9 mouse cellular contexts compared by ENCODE assay signal in genomic region chr15:103339166-103339960, GRCm38 (mm10). TPM values are rescaled to one million over a fixed set of nuclear protein-coding genes. Genes with fewer than 3 reads are reported as not detected.
DNase-seq lines count a peak whose midpoint lies in the region; ATAC-seq lines count a peak whose summit lies in the region.
"Had no signal": no experiment of that assay in that cellular context is flagged by ENCODE, and none has a peak within 500 bp of the region (broad histone marks: within the 10 kb centered on the region; RNA-seq: fewer than 3 reads in every experiment).

No protein-coding gene starts in this region.

- H3K9me3 ChIP-seq in limb, embryonic 12.5 days = no peaks in the 10 kb centered on the region
- no peaks in the 10 kb centered on the region for H3K9me3 ChIP-seq in neural tube, embryonic 14.5 days (ENCODE audit: control insufficient read depth, low read length)

- peaks cover 50% of the 10 kb centered on the region for H3K4me1 ChIP-seq in limb, embryonic 12.5 days (replicated peaks)
- H3K4me1 ChIP-seq in neural tube, embryonic 14.5 days (ENCODE audit: control insufficient read depth, insufficient read depth, low read length) = peaks cover 7% of the 10 kb centered on the region; the same call in 1 of the 2 replicates

- H3K27me3 ChIP-seq in limb, embryonic 12.5 days = peaks cover 51% of the 10 kb centered on the region
- H3K27me3 ChIP-seq in neural tube, embryonic 14.5 days (ENCODE audit: control insufficient read depth, insufficient read depth, low read length) = peaks cover 5% of the 10 kb centered on the region

- H3K9ac ChIP-seq in limb, embryonic 12.5 days (replicated peaks) = peak overlapping the region; percentile 59
- H3K9ac ChIP-seq in neural tube, embryonic 14.5 days (replicated peaks; ENCODE audit: low read depth, low read length) = peak overlapping the region; percentile 57

- peak; percentile 43; the same call in 1 of the 2 replicates for ATAC-seq in limb, embryonic 12.5 days (ENCODE audit: insufficient number of reproducible peaks, insufficient read depth, low FRiP score, low TSS enrichment, low read depth)
- peak; percentile 38 for ATAC-seq in neural tube, embryonic 14.5 days (ENCODE audit: low read depth)

- H3K4me2 ChIP-seq in limb, embryonic 12.5 days = peak overlapping the region; percentile 88
- H3K4me2 ChIP-seq in neural tube, embryonic 14.5 days (ENCODE audit: low read depth, low read length) = peak overlapping the region; percentile 70

- H3K36me3 ChIP-seq in limb, embryonic 12.5 days = peaks cover 9% of the 10 kb centered on the region
- no peaks in the 10 kb centered on the region for H3K36me3 ChIP-seq in neural tube, embryonic 14.5 days (ENCODE audit: control insufficient read depth, insufficient read depth, low read length)

- H3K4me3 ChIP-seq in limb, embryonic 12.5 days (replicated peaks) = peak overlapping the region; percentile 65
- H3K4me3 ChIP-seq in neural tube, embryonic 14.5 days (ENCODE audit: low read depth, low read length) = peak overlapping the region; percentile 56

- H3K27ac ChIP-seq in limb, embryonic 12.5 days = no peak overlapping the region
- H3K27ac ChIP-seq in neural tube, embryonic 14.5 days (ENCODE audit: low read depth, low read length) = no peak overlapping the region

- WGBS in limb, embryonic 12.5 days = under 1% methylated on average over 25 of the region's 31 CpGs
- WGBS in neural tube, embryonic 14.5 days = 2% methylated on average over 25 of the region's 31 CpGs

- DNase-seq in embryo, embryonic 10.5 days (ENCODE audit: low spot score) = peak; percentile 42
- no peak for DNase-seq in embryo, embryonic 10 days (ENCODE audit: low spot score)
- peak; percentile 62 for DNase-seq in urinary bladder, postnatal 14 days (ENCODE audit: low spot score)
- no peak for DNase-seq in urinary bladder, postnatal 25 days (ENCODE audit: low spot score)
- no peak for DNase-seq in cerebellum, adult 8-10 months
- no peak for DNase-seq in left cerebral cortex, adult 18-20 months (ENCODE audit: low spot score in 2 of 2)

RNA-seq across cellular contexts. Expression of gene Zfp385a, which starts 0.5 kb away (rescaled TPM):
- 11.2 and 13.3 TPM in 2 replicates for polyA plus RNA-seq in limb, embryonic 12.5 days (2016; fragmentation: Nextera tagmentation; extraction: Ambion mirVana)
- 19.2 and 20.7 TPM in 2 replicates for polyA plus RNA-seq in neural tube, embryonic 14.5 days (2014; fragmentation: Nextera tagmentation; extraction: Ambion mirVana)
- total RNA-seq in left cerebral cortex, adult 18-20 months (2021) = 10 to 100 TPM; 72.0 to 79.3 TPM

RNA-seq across cellular contexts. Expression of gene Itga5, which starts 27.2 kb away (rescaled TPM):
- polyA plus RNA-seq in limb, embryonic 12.5 days (2016; fragmentation: Nextera tagmentation; extraction: Ambion mirVana) = 45.1 and 50.5 TPM in 2 replicates
- polyA plus RNA-seq in neural tube, embryonic 14.5 days (2014; fragmentation: Nextera tagmentation; extraction: Ambion mirVana) = 3.8 and 7.4 TPM in 2 replicates
- total RNA-seq in left cerebral cortex, adult 18-20 months (2021) = 1 to 10 TPM; 2.6 to 3.9 TPM

RNA-seq across cellular contexts. Expression of gene Gpr84, which starts 29.0 kb away (rescaled TPM):
- 0.31 and 0.44 TPM in 2 replicates for polyA plus RNA-seq in limb, embryonic 12.5 days (2016; fragmentation: Nextera tagmentation; extraction: Ambion mirVana)
- 0.35 and 0.40 TPM in 2 replicates for polyA plus RNA-seq in neural tube, embryonic 14.5 days (2014; fragmentation: Nextera tagmentation; extraction: Ambion mirVana)
- 1 to 10 TPM in 1 of 2 experiments, under 1 TPM in 1; 0.42 to 1.0 TPM for total RNA-seq in left cerebral cortex, adult 18-20 months (2021)
- polyA plus RNA-seq: C2C12 had no signal

Comparison
In these comparisons a context has a peak if more than half of its experiments do, and no peak if none do; other contexts are left out.
1. DNase-seq: peak in embryo, embryonic 10.5 days (single experiment) and urinary bladder, postnatal 14 days (single experiment); none in embryo, embryonic 10 days (single experiment), urinary bladder, postnatal 25 days (single experiment), cerebellum, adult 8-10 months (single experiment) and left cerebral cortex, adult 18-20 months (0 of 2).